Mouse (Mus musculus): ENCODE data around the gene Fam104a. TPM values are rescaled to one million over a fixed set of nuclear protein-coding genes. Genes with fewer than 3 reads are reported as not detected.

Gene Fam104a
- polyA plus RNA-seq, 1 experiment from 2014 or later: 39.8 TPM

DNA sequence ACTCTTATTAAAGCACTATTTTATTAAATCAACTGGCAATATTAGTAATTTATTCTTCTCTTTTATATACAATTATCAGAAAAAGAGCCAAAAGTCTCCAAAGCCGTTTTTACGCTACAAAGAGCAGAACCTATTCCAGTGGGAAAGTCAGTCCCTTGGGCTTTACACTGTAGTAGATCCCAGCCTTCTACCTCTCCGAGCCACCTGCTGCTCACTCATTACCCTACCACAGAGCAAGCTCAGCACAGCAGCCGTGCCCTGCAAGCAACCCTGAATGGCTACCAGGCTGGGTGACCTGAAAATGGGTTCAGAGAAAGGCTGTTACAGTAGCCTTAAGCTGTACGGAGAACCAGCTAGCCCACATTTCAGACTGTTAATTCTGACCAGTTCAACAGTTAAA lies 9.4 kb downstream of the Fam104a start:
- Histone ChIP-seq H3K27ac (ENCODE audit: low read length) (no peak overlapping the region), H3K27me3 (ENCODE audit: control insufficient read depth, insufficient read depth, low read depth, low read length) (no peaks in the 10 kb centered on the region), H3K4me3 (ENCODE audit: low read length) (no peak overlapping the region), H3K4me1 (replicated peaks; ENCODE audit: control insufficient read depth, insufficient read depth, low read length) (no peaks in the 10 kb centered on the region), H3K9ac (ENCODE audit: low read length) (no peak overlapping the region), H3K36me3 (ENCODE audit: control insufficient read depth, insufficient read depth, low read length) (peaks cover 21% of the 10 kb centered on the region), H3K4me2 (ENCODE audit: low read depth, low read length) (no peak overlapping the region), H3K9me3 (ENCODE audit: control insufficient read depth, low read length) (no peaks in the 10 kb centered on the region)
- ATAC-seq (ENCODE audit: low read depth): no peak
- 87% methylated on average over 5 of the region's 5 CpGs for WGBS

DNA sequence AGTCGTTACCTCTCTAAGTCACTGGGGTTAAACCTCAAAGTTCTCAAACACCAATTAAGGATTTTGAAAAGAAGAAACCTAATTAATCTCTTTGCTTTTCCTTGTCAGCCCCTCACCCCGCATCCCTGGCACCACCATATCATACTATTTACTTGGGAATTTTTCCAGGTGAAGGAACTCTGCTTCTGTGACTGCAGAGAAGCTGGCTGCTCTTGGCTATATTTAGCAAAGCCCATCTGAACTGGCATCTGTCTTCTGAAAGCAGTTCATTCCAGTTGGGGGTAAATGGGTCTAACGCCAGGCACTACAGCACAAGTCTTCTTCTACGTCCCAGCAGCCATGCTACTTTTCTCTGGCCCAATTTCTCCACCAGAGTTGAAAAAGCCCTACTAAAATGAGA lies 10.3 kb downstream of the Fam104a start:
- Histone ChIP-seq H3K4me2 (ENCODE audit: low read depth, low read length) (no peak overlapping the region), H3K9ac (ENCODE audit: low read length) (no peak overlapping the region), H3K4me1 (replicated peaks; ENCODE audit: control insufficient read depth, insufficient read depth, low read length) (no peaks in the 10 kb centered on the region), H3K27ac (ENCODE audit: low read length) (no peak overlapping the region), H3K9me3 (ENCODE audit: control insufficient read depth, low read length) (no peaks in the 10 kb centered on the region), H3K4me3 (ENCODE audit: low read length) (no peak overlapping the region), H3K27me3 (ENCODE audit: control insufficient read depth, insufficient read depth, low read depth, low read length) (no peaks in the 10 kb centered on the region), H3K36me3 (ENCODE audit: control insufficient read depth, insufficient read depth, low read length) (peaks cover 21% of the 10 kb centered on the region)
- WGBS: 86% methylated on average over 4 of the region's 4 CpGs
- no peak for ATAC-seq (ENCODE audit: low read depth)

DNA sequence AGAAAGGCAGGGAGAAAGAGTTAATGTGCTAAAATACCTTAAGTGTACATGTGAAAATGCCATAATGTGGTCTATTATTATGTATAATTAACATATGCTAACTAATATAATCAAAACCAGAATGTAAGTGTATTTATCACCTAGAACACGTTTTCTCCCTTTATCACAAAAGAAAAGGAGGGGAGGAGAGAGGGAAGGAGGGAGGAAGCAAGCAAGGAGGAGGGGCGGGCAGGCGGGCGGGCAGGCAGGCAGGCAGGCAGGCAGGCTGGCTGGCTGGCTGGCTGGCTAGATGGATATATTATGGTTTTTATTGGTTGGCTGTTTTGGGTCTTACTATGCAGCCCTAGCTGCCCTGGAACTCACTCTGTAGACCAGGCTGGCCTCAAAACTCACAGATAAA lies 14.2 kb downstream of the Fam104a start:
- Histone ChIP-seq H3K9me3 (ENCODE audit: control insufficient read depth, low read length) (no peaks in the 10 kb centered on the region), H3K27me3 (ENCODE audit: control insufficient read depth, insufficient read depth, low read depth, low read length) (no peaks in the 10 kb centered on the region), H3K4me1 (replicated peaks; ENCODE audit: control insufficient read depth, insufficient read depth, low read length) (peaks cover 18% of the 10 kb centered on the region), H3K4me2 (ENCODE audit: low read depth, low read length) (no peak overlapping the region), H3K9ac (ENCODE audit: low read length) (no peak overlapping the region), H3K27ac (ENCODE audit: low read length) (no peak overlapping the region), H3K4me3 (ENCODE audit: low read length) (no peak overlapping the region), H3K36me3 (ENCODE audit: control insufficient read depth, insufficient read depth, low read length) (peaks cover 14% of the 10 kb centered on the region)
- WGBS: 79% methylated on average over 4 of the region's 4 CpGs
- ATAC-seq (ENCODE audit: low read depth): no peak

DNA sequence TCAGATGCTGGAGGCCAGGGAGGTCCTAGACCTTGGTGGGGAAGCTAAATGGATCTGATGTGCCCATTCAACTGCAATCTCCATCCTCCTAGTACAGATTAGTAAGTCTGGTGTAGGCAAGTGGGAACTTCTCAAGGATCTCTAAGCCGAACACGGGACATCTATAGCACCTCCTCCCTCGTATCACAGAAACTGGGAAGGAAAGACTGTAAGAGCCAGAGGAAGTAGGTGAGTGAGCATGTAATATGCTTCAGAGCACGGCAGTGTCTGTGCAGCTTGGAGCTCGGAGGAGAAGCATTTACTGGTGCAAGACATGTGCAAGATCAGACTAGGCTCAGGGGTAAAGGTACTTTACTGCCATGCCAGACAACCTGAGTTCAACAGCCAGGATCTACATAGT lies 15.1 kb downstream of the Fam104a start:
- H3K4me2 ChIP-seq (ENCODE audit: low read depth, low read length): no peak overlapping the region
- no peak for ATAC-seq (ENCODE audit: low read depth)
- H3K36me3 ChIP-seq (ENCODE audit: control insufficient read depth, insufficient read depth, low read length): peaks cover 15% of the 10 kb centered on the region
- H3K4me1 ChIP-seq (replicated peaks; ENCODE audit: control insufficient read depth, insufficient read depth, low read length): peaks cover 18% of the 10 kb centered on the region
- H3K27me3 ChIP-seq (ENCODE audit: control insufficient read depth, insufficient read depth, low read depth, low read length): no peaks in the 10 kb centered on the region
- no peak overlapping the region for H3K4me3 ChIP-seq (ENCODE audit: low read length)
- 81% methylated on average over 5 of the region's 5 CpGs for WGBS
- H3K9me3 ChIP-seq (ENCODE audit: control insufficient read depth, low read length): no peaks in the 10 kb centered on the region
- no peak overlapping the region for H3K9ac ChIP-seq (ENCODE audit: low read length)
- H3K27ac ChIP-seq (ENCODE audit: low read length): no peak overlapping the region

DNA sequence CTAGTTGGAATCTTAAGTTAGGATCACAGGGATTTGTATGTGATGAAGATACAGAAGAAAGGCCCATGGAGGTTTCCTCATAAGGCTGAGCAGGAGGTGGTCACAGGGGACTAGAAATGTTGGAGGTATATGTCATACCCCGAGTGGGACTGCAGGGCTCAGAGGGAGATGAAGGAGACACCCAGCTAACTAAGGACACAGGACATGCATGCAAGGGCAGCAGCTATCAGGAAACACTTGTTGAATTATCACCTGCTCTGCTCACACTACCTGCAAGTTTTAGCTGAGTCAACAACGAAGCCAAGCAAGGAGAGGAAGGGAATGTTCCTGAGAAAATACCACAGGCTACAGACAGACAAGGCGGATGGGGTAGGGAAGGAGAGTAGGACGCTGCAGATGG lies 16.3 kb downstream of the Fam104a start:
- WGBS: 51% methylated on average over 4 of the region's 4 CpGs
- peaks cover 9% of the 10 kb centered on the region for H3K36me3 ChIP-seq (ENCODE audit: control insufficient read depth, insufficient read depth, low read length)

DNA sequence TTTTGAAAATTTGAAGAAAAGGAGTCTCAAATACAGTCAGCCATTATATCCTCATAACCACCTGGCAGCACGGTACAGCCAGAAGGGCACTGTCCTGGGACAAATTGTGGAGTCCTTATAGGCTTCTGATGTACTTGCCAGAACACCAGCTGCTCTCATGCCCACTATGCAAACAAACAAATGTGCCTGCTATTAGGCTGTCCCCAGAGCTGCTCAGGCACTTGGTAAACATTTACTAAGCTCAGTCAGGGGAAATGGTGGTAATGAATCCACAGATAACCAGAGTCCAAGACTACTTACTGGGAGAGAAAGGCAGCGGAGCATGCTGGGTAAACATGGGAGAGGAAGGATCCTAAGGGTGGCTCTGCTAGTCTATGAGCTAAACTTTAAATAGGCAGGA lies 16.8 kb downstream of the Fam104a start:
- no peak overlapping the region for H3K9ac ChIP-seq (ENCODE audit: low read length)
- ATAC-seq (ENCODE audit: low read depth): peak; percentile 28; the same call in 1 of the 2 replicates
- no peak overlapping the region for H3K4me3 ChIP-seq (ENCODE audit: low read length)
- WGBS: 53% methylated on average over 2 of the region's 2 CpGs
- H3K4me1 ChIP-seq (replicated peaks; ENCODE audit: control insufficient read depth, insufficient read depth, low read length): peaks cover 18% of the 10 kb centered on the region
- H3K27me3 ChIP-seq (ENCODE audit: control insufficient read depth, insufficient read depth, low read depth, low read length): no peaks in the 10 kb centered on the region
- H3K27ac ChIP-seq (ENCODE audit: low read length): peak overlapping the region; percentile 4
- H3K4me2 ChIP-seq (ENCODE audit: low read depth, low read length): no peak overlapping the region
- H3K9me3 ChIP-seq (ENCODE audit: control insufficient read depth, low read length): no peaks in the 10 kb centered on the region
- peaks cover 12% of the 10 kb centered on the region for H3K36me3 ChIP-seq (ENCODE audit: control insufficient read depth, insufficient read depth, low read length)

More for the DNA sequence above, 16.3 kb downstream of the Fam104a start:
- no peaks in the 10 kb centered on the region for H3K9me3 ChIP-seq (ENCODE audit: control insufficient read depth, low read length)
- H3K27me3 ChIP-seq (ENCODE audit: control insufficient read depth, insufficient read depth, low read depth, low read length): no peaks in the 10 kb centered on the region
- peaks cover 18% of the 10 kb centered on the region for H3K4me1 ChIP-seq (replicated peaks; ENCODE audit: control insufficient read depth, insufficient read depth, low read length)
- no peak overlapping the region for H3K4me2 ChIP-seq (ENCODE audit: low read depth, low read length)
- H3K4me3 ChIP-seq (ENCODE audit: low read length): no peak overlapping the region
- peak; percentile 41; the same call in 1 of the 2 replicates for ATAC-seq (ENCODE audit: low read depth)
- H3K9ac ChIP-seq (ENCODE audit: low read length): no peak overlapping the region
- H3K27ac ChIP-seq (ENCODE audit: low read length): peak overlapping the region; percentile 27

DNA sequence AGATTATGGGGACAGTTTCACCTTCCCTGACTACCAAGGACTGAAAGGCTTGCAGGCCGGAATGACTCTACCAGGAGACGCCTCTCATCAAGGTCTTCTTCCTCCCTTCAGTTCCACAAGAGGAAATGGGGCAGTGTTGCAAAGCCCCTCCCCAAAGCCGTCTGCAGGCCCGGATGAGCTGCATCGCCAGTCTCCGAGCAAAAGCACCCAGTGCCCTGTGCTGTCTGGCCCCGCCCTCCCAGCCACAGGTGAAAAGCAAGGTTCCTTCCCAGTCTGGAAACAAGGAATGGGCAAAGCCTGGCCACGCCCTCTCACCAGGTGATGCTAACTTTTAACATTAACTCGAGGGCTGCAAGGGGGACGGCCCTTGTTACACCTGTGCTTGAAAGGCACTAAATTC lies 17.3 kb downstream of the Fam104a start:
- Histone ChIP-seq H3K9ac (ENCODE audit: low read length) (no peak overlapping the region), H3K27ac (ENCODE audit: low read length) (no peak overlapping the region; the same call in 1 of the 2 replicates), H3K36me3 (ENCODE audit: control insufficient read depth, insufficient read depth, low read length) (peaks cover 17% of the 10 kb centered on the region), H3K9me3 (ENCODE audit: control insufficient read depth, low read length) (no peaks in the 10 kb centered on the region), H3K4me2 (ENCODE audit: low read depth, low read length) (peak overlapping the region; percentile 16; the same call in 1 of the 2 replicates), H3K4me3 (ENCODE audit: low read length) (no peak overlapping the region), H3K27me3 (ENCODE audit: control insufficient read depth, insufficient read depth, low read depth, low read length) (no peaks in the 10 kb centered on the region), H3K4me1 (replicated peaks; ENCODE audit: control insufficient read depth, insufficient read depth, low read length) (peaks cover 18% of the 10 kb centered on the region)
- 31% methylated on average over 10 of the region's 10 CpGs for WGBS
- peak; percentile 41; the same call in 1 of the 2 replicates for ATAC-seq (ENCODE audit: low read depth)

DNA sequence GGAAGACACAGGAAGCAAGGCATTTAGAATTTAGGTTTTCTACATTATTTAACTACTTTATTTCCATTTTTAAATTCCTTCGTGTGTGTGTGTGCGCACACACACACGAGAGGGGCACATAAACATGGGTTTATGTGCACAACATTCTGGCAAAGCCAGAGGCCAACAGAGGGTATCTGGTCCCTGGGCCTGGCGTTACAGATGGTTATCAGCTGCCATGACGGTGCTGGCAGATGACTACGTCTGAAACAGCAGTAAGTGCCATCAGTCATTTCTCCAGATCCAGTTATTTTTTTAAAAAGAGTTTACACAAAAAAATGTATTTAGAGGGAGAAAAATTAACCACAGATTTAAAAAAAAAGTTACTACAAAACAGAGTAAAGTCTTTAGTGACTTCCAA lies 17.8 kb downstream of the Fam104a start:
- H3K27me3 ChIP-seq (ENCODE audit: control insufficient read depth, insufficient read depth, low read depth, low read length): no peaks in the 10 kb centered on the region
- H3K36me3 ChIP-seq (ENCODE audit: control insufficient read depth, insufficient read depth, low read length): peaks cover 21% of the 10 kb centered on the region
- ATAC-seq (ENCODE audit: low read depth): no peak
- H3K4me3 ChIP-seq (ENCODE audit: low read length): no peak overlapping the region
- H3K4me1 ChIP-seq (replicated peaks; ENCODE audit: control insufficient read depth, insufficient read depth, low read length): peaks cover 18% of the 10 kb centered on the region
- H3K9ac ChIP-seq (ENCODE audit: low read length): no peak overlapping the region
- no peaks in the 10 kb centered on the region for H3K9me3 ChIP-seq (ENCODE audit: control insufficient read depth, low read length)
- 53% methylated on average over 6 of the region's 6 CpGs for WGBS
- H3K4me2 ChIP-seq (ENCODE audit: low read depth, low read length): peak overlapping the region; percentile 16; the same call in 1 of the 2 replicates
- no peak overlapping the region; the same call in 1 of the 2 replicates for H3K27ac ChIP-seq (ENCODE audit: low read length)

DNA sequence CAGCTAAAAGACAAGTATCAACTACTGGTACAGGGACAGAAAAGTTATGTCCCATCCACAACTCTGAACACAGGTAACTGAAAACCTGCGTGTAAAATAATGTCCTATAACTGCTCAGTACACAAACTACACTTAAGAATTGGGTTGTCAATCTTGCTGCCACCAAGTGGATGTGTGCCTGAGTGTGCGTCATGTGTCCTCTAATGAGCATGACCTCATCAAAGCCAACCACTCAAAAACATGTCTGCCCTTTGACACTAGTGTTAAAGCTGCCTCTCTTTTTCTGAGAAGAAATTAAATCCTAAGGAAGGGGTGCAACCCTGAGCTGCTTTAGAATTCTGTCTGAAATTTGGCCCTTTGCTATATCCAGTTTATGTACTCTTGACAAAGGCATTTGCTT lies 19.7 kb downstream of the Fam104a start:
- Histone ChIP-seq H3K36me3 (ENCODE audit: control insufficient read depth, insufficient read depth, low read length) (peaks cover 22% of the 10 kb centered on the region), H3K4me2 (ENCODE audit: low read depth, low read length) (no peak overlapping the region), H3K4me3 (ENCODE audit: low read length) (no peak overlapping the region), H3K27me3 (ENCODE audit: control insufficient read depth, insufficient read depth, low read depth, low read length) (no peaks in the 10 kb centered on the region), H3K9ac (ENCODE audit: low read length) (no peak overlapping the region), H3K27ac (ENCODE audit: low read length) (no peak overlapping the region), H3K9me3 (ENCODE audit: control insufficient read depth, low read length) (no peaks in the 10 kb centered on the region), H3K4me1 (replicated peaks; ENCODE audit: control insufficient read depth, insufficient read depth, low read length) (peaks cover 18% of the 10 kb centered on the region)
- 65% methylated on average over 2 of the region's 2 CpGs for WGBS
- ATAC-seq (ENCODE audit: low read depth): no peak

DNA sequence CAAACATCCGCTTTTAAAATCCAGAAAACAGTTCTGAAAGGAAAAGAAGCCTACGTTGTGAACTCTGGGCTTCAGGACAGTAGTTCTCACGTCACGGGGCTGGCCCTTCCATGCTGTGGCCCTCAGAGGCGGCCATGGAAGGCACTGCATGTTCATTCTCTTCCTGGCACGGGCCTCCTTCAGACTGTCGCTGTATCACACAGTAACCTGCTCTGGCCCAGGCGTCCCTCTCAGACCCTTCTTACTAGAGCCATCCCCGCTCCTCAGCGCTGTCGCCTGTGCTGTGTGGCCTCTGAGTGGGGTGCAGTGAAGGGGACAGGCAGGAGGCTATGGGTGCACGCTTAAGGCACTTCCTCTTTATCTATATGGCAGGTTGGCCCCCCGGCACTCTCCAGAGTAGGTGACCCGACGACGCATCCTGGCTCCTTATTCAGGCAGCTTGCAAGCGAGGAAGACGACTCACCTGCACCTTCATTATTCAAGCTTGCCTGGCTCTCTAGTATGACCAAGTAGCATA lies 22.1 kb downstream of the Fam104a start:
- Histone ChIP-seq H3K9ac (ENCODE audit: low read length) (no peak overlapping the region), H3K27me3 (ENCODE audit: control insufficient read depth, insufficient read depth, low read depth, low read length) (no peaks in the 10 kb centered on the region), H3K4me1 (replicated peaks; ENCODE audit: control insufficient read depth, insufficient read depth, low read length) (peaks cover 5% of the 10 kb centered on the region), H3K4me3 (ENCODE audit: low read length) (no peak overlapping the region), H3K36me3 (ENCODE audit: control insufficient read depth, insufficient read depth, low read length) (peaks cover 29% of the 10 kb centered on the region), H3K9me3 (ENCODE audit: control insufficient read depth, low read length) (no peaks in the 10 kb centered on the region), H3K4me2 (ENCODE audit: low read depth, low read length) (no peak overlapping the region), H3K27ac (ENCODE audit: low read length) (no peak overlapping the region)
- ATAC-seq (ENCODE audit: low read depth): no peak
- 87% methylated on average over 18 of the region's 18 CpGs for WGBS

Measured in lung, embryonic 16.5 days (tissue).